In genomic region chr1:185140317-185140716, GRCm38 (mm10) we compare ENCODE assay signal across 13 mouse cellular contexts.
"Had no signal": no experiment of that assay in that cellular context is flagged by ENCODE, and none has a peak within 500 bp of the region (broad histone marks: within the 10 kb centered on the region; RNA-seq: fewer than 3 reads in every experiment).

No protein-coding gene starts in this region.

- H3K9ac ChIP-seq: kidney, embryonic 15.5 days; limb, embryonic 15.5 days; liver, embryonic 12.5 days; midbrain, embryonic 15.5 days; neural tube, embryonic 12.5 days had no signal

- H3K27me3 ChIP-seq: kidney, embryonic 15.5 days; limb, embryonic 15.5 days; liver, embryonic 12.5 days; midbrain, embryonic 15.5 days; neural tube, embryonic 12.5 days had no signal

- H3K4me3 ChIP-seq: kidney, embryonic 15.5 days; limb, embryonic 15.5 days; liver, embryonic 12.5 days; midbrain, embryonic 15.5 days; neural tube, embryonic 12.5 days had no signal

- H3K36me3 ChIP-seq: kidney, embryonic 15.5 days; limb, embryonic 15.5 days; liver, embryonic 12.5 days; midbrain, embryonic 15.5 days; neural tube, embryonic 12.5 days had no signal

- H3K9me3 ChIP-seq: kidney, embryonic 15.5 days; limb, embryonic 15.5 days; liver, embryonic 12.5 days; midbrain, embryonic 15.5 days; neural tube, embryonic 12.5 days had no signal

- DNase-seq: kidney, adult 2 months; kidney, postnatal 25 days; layer of hippocampus, adult 9-11 months; layer of hippocampus, postnatal 36 days; right cerebral cortex, postnatal 14 days; thymus, adult 18-20 months; thymus, postnatal 14 days had no signal

- ATAC-seq: intestine, embryonic 16.5 days; liver, embryonic 12.5 days; midbrain, embryonic 15.5 days had no signal

- H3K27ac ChIP-seq: kidney, embryonic 15.5 days; limb, embryonic 15.5 days; liver, embryonic 12.5 days; midbrain, embryonic 15.5 days; neural tube, embryonic 12.5 days had no signal

- H3K4me2 ChIP-seq: kidney, embryonic 15.5 days; limb, embryonic 15.5 days; liver, embryonic 12.5 days; midbrain, embryonic 15.5 days; neural tube, embryonic 12.5 days had no signal

- H3K4me1 ChIP-seq: kidney, embryonic 15.5 days; liver, embryonic 12.5 days; midbrain, embryonic 15.5 days; neural tube, embryonic 12.5 days had no signal
